Mouse (Mus musculus) E14TG2a.4 (cell line): ENCODE measurements around the gene Lrrc74a.

Experiments
- CTCF ChIP-seq: conservative IDR thresholded peaks from 2 replicates; pipeline ENCODE4 v1.5.1; 2014; ENCODE audit warnings: low read length
- NANOG ChIP-seq: IDR thresholded peaks from 2 replicates; pipeline ENCODE4 v1.6.1; 2014; ENCODE audit warnings: borderline replicate concordance, low read length, mixed read lengths
- POU5F1 ChIP-seq: IDR thresholded peaks from 2 replicates; pipeline ENCODE4 v1.6.1; 2014; ENCODE audit warnings: low read length, borderline replicate concordance

- no peak for TF ChIP-seq POU5F1
- TF ChIP-seq CTCF: no peak
- no peak for TF ChIP-seq NANOG
Measured at GRCm38 (mm10) chr12:86714026-86714425, 20.1 kb upstream of the Lrrc74a start.
